Mouse (Mus musculus) lung, embryonic 14.5 days (tissue): Measurements from ENCODE around the gene Tmem213. TPM values are rescaled to one million over a fixed set of nuclear protein-coding genes. Genes with fewer than 3 reads are reported as not detected.

Experiments
- ATAC-seq: fragments of 200-750 bp; cut with Nextera tagmentation; 2 replicates; pipeline ENCODE4 v1.8.0; 2017; ENCODE audit warnings: mild to moderate bottlenecking, moderate TSS enrichment, moderate library complexity; ENCODE audit not compliant: insufficient read depth
- DNase-seq: peaks from one replicate; pipeline ENCODE4 v3.0.0-alpha.2; 2015
- H3K27ac ChIP-seq: fragments of 300-500 bp; sonication (generic); 2 replicates; pipeline ENCODE4 v1.5.1; 2014; ENCODE audit warnings: low read depth, mild to moderate bottlenecking, moderate library complexity
- H3K27me3 ChIP-seq: fragments of 300-500 bp; sonication (generic); 2 replicates; pipeline ENCODE4 v1.6.1; 2014; ENCODE audit warnings: low read length, control low read depth; ENCODE audit not compliant: insufficient read depth
- H3K36me3 ChIP-seq: fragments of 300-500 bp; sonication (generic); 2 replicates; pipeline ENCODE4 v1.6.1; 2014; ENCODE audit warnings: control low read depth; ENCODE audit not compliant: insufficient read depth
- H3K4me1 ChIP-seq: fragments of 300-500 bp; sonication (generic); 2 replicates; pipeline ENCODE4 v1.6.1; 2014; ENCODE audit warnings: antibody characterized with exemption, control low read depth; ENCODE audit not compliant: insufficient read depth
- H3K4me2 ChIP-seq: fragments of 300-500 bp; sonication (generic); 2 replicates; pipeline ENCODE4 v1.6.1; 2014; ENCODE audit warnings: mild to moderate bottlenecking
- H3K4me3 ChIP-seq: fragments of 300-500 bp; sonication (generic); 2 replicates; pipeline ENCODE4 v1.5.1; 2014; ENCODE audit warnings: low read depth, low read length
- H3K9ac ChIP-seq: fragments of 300-500 bp; sonication (generic); 2 replicates; pipeline ENCODE4 v1.6.1; 2014
- H3K9me3 ChIP-seq: fragments of 300-500 bp; sonication (generic); 2 replicates; pipeline ENCODE4 v1.6.1; 2016; ENCODE audit warnings: low read depth, low read length, control low read depth
- CTCF ChIP-seq: IDR thresholded peaks from 2 replicates; pipeline ENCODE4 v1.5.1; 2016; ENCODE audit warnings: antibody characterized with exemption, low read depth
- WGBS: fragments of 180-500 bp; shearing (Covaris S2); extraction: QIAGEN DNeasy Blood & Tissue Kit; methylation state at CpG from one replicate; pipeline ENCODE4 v1.1.7; 2014; 5-methylcytosine and 5-hydroxymethylcytosine counted together
- polyA plus RNA-seq: library from polyadenylated mRNA; unstranded; fragments of >200 nt; fragmentation: Nextera tagmentation; extraction: Ambion mirVana; gene quantifications from 2 replicates; pipeline ENCODE4 v1.2.1, GENCODE M21; 2014

Gene Tmem213
- polyA plus RNA-seq, 1 experiment from 2014 or later, result 4.4 TPM

DNA sequence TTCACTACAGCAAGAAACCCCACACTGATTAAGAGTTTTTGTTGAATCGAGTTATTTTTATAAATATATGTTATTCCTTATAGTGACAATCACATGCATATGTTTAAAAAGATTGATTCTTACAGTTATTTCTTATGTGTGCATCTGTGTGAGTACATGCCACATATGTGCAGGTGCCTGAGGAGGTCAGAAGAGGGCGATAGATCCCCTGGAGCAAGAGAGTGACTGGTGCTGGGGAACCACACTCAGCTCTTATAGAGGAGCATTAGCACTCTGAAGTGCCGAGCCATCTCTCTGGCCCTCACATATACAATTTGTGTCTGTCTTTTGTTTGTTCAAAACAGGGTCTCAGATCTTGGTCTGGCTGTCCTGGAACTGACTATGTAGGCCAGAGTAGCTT lies 35.5 kb upstream of the Tmem213 start:
- DNase-seq (no peak), ATAC-seq (no peak)
- H3K27ac ChIP-seq, result no peak overlapping the region
- H3K4me1 ChIP-seq, result no peaks in the 10 kb centered on the region
- WGBS, result 90% methylated on average over 3 of the region's 3 CpGs
- H3K9ac ChIP-seq, result no peak overlapping the region
- H3K4me3 ChIP-seq, result no peak overlapping the region
- no peak overlapping the region for H3K4me2 ChIP-seq
- no peaks in the 10 kb centered on the region for H3K9me3 ChIP-seq
- no peaks in the 10 kb centered on the region for H3K36me3 ChIP-seq
- H3K27me3 ChIP-seq, result no peaks in the 10 kb centered on the region
- no peak for TF ChIP-seq CTCF

DNA sequence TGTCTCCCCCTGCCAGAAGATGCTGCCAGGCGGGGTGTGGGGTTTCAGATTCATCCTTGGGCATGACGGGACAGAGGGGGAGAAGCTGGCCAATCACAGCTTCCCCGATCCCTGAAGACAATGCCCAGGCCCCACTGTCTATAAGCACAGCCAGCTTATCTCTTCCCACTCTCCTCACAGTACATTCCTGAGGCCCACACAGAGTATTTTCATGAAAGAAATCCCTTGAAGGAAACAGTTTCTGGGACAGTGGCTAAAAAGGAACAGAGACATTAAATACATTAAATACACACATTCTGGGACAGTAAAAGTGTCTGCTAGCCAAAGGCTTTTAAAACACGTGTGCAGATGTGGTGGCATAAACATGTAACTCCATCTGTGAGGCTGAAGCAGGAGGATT lies 28.7 kb upstream of the Tmem213 start:
- Histone ChIP-seq H3K4me1 (peaks cover 7% of the 10 kb centered on the region), H3K27me3 (no peaks in the 10 kb centered on the region), H3K9me3 (no peaks in the 10 kb centered on the region), H3K4me2 (no peak overlapping the region), H3K4me3 (no peak overlapping the region), H3K27ac (no peak overlapping the region), H3K9ac (no peak overlapping the region), H3K36me3 (no peaks in the 10 kb centered on the region)
- TF ChIP-seq CTCF, result no peak
- DNase-seq (peak; percentile 24), ATAC-seq (peak; percentile 47; the same call in 1 of the 2 replicates)
- 45% methylated on average over 4 of the region's 4 CpGs for WGBS

DNA sequence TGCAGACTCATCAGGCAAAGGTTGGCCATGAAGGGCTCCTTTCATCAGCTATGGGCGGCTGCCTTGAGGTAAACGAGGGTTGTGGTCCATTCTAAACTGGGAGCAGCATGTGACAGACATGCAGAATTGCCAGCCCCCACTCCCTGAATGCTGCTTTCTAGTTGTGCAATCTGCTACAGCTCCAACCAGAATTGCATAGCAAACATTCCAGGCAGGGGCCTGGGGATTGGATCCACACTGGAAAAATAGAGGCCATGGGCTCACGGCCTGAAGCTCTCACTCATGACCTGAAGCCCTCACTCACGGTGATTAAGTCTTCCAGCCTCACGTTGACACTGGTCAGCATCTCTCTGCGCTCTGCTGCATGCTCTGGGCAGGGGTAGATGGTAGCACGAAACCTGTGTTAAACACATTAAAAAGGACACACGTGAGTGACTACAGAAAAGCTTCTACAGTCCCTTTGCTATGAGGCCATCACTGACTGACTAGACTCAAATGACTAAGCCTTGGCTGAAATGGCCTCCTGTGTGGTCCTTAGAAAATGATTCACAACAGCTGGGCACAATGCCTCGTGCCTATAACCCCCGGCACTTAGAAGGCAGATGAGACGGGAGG lies 27.2 kb upstream of the Tmem213 start:
- WGBS, result 47% methylated on average over 11 of the region's 11 CpGs
- no peak overlapping the region for H3K4me2 ChIP-seq
- peak; percentile 76 for ATAC-seq
- no peak for TF ChIP-seq CTCF
- no peaks in the 10 kb centered on the region for H3K27me3 ChIP-seq
- H3K27ac ChIP-seq, result peak overlapping the region; percentile 48; the same call in 1 of the 2 replicates
- no peak overlapping the region for H3K9ac ChIP-seq
- H3K4me3 ChIP-seq, result no peak overlapping the region
- H3K36me3 ChIP-seq, result no peaks in the 10 kb centered on the region
- H3K4me1 ChIP-seq, result peaks cover 7% of the 10 kb centered on the region
- DNase-seq, result peak; percentile 66
- H3K9me3 ChIP-seq, result no peaks in the 10 kb centered on the region

DNA sequence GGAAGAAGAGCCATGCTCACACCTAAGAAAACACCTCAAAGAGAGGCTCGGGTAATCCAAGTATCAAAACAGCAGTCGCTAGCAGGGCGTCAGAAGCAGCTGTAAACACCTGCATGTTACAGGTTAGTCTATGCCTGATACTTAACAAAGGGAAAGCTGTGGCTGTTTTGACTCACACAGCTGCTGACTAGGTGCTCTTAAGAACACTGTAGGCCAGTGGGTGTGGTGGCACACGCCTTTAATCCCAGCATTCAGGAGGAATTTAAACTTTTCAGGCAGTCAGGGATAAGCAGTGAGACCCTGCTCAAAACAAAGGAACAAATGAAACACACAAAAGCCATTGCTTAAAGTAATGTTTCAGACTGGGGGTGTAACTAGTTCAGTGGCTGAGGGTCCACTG lies 25.9 kb upstream of the Tmem213 start:
- no peak for TF ChIP-seq CTCF
- no peak for DNase-seq
- Histone ChIP-seq H3K27ac (no peak overlapping the region), H3K27me3 (no peaks in the 10 kb centered on the region), H3K4me1 (peaks cover 7% of the 10 kb centered on the region), H3K4me3 (no peak overlapping the region), H3K9me3 (no peaks in the 10 kb centered on the region), H3K4me2 (no peak overlapping the region), H3K36me3 (no peaks in the 10 kb centered on the region), H3K9ac (no peak overlapping the region)
- 29% methylated on average over 4 of the region's 4 CpGs for WGBS
- ATAC-seq, result no peak

DNA sequence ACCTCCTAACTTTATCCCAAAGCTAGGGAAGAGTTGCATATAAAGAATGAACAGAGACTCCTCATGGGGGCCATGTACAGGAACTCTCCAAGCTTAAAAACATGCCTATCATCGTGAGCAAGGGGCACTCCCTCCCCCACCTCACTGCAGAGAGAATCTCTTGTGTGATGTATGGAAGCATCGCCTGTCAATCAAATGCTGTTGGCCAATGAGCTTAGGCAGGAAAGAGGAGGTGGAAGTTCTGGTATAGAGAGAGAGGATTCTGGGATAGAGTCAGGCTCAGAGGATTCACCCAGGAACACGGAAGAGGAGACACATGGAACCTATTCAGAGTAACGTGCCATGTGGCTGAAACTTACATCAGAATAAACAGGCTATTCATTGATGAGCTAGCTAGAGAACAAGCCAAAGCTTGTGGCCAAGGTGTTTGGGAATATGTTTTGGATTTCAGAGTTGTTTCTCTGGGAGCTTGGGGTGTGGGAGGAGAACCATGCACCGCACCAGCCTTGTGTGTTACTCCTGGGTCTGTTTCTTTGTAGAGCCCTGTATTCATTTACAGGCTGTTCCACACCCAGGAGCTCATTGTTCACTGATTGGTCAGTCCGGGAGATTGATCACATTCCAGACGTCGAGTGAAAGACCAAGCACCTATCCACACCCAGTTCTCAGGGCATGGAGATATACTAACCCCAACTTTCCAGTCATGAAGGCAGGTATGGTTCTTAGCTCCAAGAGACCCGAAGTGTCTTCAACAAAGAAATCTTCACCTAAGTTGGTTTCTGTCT lies 21.6 kb upstream of the Tmem213 start:
- H3K9ac ChIP-seq, result no peak overlapping the region
- no peak for DNase-seq
- H3K36me3 ChIP-seq, result no peaks in the 10 kb centered on the region
- no peaks in the 10 kb centered on the region for H3K4me1 ChIP-seq
- H3K27ac ChIP-seq, result no peak overlapping the region
- no peaks in the 10 kb centered on the region for H3K9me3 ChIP-seq
- no peak for TF ChIP-seq CTCF
- H3K4me3 ChIP-seq, result no peak overlapping the region
- WGBS, result 68% methylated on average over 9 of the region's 9 CpGs
- no peak overlapping the region for H3K4me2 ChIP-seq
- no peaks in the 10 kb centered on the region for H3K27me3 ChIP-seq
- no peak for ATAC-seq

DNA sequence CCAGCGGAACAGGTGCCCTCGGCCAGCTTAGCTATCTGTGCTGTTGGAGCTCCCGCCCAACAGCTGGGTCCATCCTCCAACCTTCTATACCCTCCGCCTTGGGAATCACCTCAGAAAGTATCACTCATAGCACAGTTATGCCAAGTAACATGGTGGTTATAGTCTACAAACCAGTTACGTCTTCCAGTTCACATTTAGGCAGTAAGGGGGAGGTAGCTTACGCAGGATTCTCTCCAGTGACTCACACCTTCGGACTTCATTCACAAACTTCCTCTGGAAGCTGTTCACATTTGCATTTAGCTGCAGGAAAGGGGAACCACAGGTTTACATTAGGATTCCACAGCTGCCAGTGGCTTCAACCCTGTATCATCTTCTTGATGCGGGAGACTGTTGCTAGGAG lies 16.5 kb upstream of the Tmem213 start:
- Histone ChIP-seq H3K9ac (no peak overlapping the region), H3K4me1 (no peaks in the 10 kb centered on the region), H3K4me3 (no peak overlapping the region), H3K4me2 (no peak overlapping the region), H3K9me3 (no peaks in the 10 kb centered on the region), H3K36me3 (no peaks in the 10 kb centered on the region), H3K27ac (no peak overlapping the region), H3K27me3 (no peaks in the 10 kb centered on the region)
- no peak for DNase-seq
- no peak for ATAC-seq
- 93% methylated on average over 8 of the region's 8 CpGs for whole genome bisulfite sequencing
- no peak for TF ChIP-seq CTCF

DNA sequence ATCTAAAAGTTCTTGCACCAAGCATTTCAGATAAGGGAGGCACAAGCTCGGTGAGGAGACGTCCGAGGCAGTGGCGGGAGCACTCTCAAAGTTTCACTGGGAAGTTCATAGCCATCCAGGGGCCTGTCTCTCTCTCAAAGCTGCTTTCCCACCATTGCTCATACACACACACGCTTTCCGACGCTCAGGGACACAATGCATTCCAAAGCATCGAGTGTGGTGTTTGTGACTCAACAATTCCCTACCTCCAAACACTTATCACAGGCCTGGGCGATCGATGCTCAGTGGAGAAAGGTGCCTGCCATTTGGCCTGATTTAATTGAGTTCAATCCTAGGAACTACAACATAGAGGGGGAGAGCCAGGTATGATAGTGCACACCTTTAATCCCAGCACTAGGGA lies 14.4 kb upstream of the Tmem213 start:
- H3K9me3 ChIP-seq, result no peaks in the 10 kb centered on the region
- no peak for ATAC-seq
- no peak overlapping the region for H3K4me3 ChIP-seq
- 78% methylated on average over 10 of the region's 10 CpGs for WGBS
- no peaks in the 10 kb centered on the region for H3K36me3 ChIP-seq
- H3K4me1 ChIP-seq, result no peaks in the 10 kb centered on the region
- no peak for TF ChIP-seq CTCF
- H3K4me2 ChIP-seq, result no peak overlapping the region
- no peak for DNase-seq
- H3K27me3 ChIP-seq, result no peaks in the 10 kb centered on the region
- H3K9ac ChIP-seq, result no peak overlapping the region
- no peak overlapping the region for H3K27ac ChIP-seq
